Mouse (Mus musculus): ENCODE data around the gene Tdrd12.
"Not testable (repeated sequence)": the region's sequence is repeated elsewhere in the genome, so short reads cannot be mapped to it uniquely, and the experiment has no call there.

The Tdrd12 gene

DNA sequence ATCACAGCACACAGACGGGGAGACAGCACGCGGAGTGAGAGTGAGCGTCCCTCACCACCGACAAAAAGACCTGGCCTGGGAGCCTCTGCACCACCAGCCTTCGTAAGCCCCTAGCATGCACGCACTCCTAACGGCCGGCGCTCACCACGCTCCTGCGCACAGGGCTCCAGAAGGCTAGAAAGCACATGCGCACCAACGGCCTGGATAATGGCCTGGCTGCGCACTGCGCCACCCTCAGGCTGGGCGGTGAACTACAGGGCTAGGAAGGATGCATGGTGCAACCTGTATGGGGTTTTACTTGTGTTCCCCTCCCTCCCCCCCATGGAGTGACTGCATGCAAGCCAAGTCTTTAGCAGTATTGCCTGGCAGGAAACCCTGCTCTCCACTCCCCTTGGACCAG lies at the start of gene Tdrd12:
Gene Tdrd12 (minus strand): TSS at position 184 of the 400 bp plus-strand sequence.
- no peak for DNase-seq

DNA sequence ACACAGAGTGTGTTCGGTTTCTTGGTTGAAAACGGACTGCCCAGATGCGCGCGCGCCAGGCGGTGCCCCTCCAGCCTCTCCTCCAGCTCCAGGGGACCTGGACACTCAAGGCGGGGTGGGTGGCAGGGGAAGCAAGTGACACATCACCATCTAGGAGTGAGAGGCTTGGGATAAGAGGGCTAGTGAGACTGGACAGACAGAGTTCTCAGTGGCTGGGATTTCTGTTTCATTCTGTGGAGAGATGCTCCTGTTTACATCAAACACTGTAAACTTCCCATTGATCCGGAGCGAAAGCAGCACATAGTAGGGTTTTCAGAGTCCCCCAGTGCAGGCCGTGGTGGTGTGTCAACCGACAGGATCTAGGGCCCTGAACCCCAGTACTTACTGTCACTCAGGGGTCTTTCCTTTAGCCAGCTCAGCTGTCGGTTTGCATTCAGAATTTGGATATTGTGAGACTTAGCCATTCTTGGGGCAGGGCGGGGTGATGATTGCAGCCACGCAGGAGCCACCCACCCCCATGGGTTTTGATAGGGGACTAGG lies 49.4 kb upstream of the Tdrd12 start:
- DNase-seq = no peak

DNA sequence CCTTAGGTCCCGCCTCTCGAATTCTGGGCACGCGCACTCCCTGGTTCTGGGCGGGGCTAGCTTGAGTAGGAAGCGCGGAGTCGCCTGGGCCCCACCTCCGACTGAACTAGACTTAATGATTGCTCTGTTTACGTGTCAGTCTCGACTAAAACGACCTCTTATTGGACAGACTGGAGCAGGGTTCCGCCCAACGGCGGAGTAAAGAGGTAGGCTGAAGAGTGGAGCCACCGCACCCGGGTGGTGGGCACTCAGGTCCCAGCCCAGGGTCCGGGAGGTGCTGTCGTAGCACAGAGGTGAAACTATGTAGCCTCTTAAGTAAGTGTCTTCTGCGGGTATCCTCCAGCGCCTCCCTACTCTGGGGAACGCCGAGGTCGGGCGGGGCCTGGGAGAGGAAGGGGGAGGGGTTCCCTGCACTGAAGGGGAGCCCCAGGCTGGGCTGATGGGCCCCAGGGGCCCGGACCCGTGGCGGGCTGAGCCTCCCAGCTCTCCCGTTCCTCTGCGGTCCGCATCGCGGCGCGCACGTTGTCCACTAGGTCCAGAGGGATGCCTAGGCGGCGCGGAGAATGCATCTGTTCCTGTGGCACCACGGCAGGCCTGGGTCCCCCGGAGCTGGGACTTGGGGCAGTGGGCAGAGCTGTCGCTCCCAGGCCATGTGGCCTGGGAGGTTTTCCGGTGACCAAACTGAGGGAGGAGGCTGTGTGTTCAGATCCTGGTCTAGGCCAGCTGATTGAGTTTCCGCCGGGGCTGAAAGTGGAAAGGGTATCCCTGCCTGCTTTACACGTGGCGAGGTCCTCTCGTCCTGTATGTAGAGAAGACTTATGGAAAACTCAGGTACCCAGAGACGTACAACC lies 48.7 kb upstream of the Tdrd12 start, which contains the start of gene Ankrd27:
Gene Ankrd27 (plus strand): TSS at position 190 of the 851 bp plus-strand sequence.
- peak; percentile 98 for DNase-seq

DNA sequence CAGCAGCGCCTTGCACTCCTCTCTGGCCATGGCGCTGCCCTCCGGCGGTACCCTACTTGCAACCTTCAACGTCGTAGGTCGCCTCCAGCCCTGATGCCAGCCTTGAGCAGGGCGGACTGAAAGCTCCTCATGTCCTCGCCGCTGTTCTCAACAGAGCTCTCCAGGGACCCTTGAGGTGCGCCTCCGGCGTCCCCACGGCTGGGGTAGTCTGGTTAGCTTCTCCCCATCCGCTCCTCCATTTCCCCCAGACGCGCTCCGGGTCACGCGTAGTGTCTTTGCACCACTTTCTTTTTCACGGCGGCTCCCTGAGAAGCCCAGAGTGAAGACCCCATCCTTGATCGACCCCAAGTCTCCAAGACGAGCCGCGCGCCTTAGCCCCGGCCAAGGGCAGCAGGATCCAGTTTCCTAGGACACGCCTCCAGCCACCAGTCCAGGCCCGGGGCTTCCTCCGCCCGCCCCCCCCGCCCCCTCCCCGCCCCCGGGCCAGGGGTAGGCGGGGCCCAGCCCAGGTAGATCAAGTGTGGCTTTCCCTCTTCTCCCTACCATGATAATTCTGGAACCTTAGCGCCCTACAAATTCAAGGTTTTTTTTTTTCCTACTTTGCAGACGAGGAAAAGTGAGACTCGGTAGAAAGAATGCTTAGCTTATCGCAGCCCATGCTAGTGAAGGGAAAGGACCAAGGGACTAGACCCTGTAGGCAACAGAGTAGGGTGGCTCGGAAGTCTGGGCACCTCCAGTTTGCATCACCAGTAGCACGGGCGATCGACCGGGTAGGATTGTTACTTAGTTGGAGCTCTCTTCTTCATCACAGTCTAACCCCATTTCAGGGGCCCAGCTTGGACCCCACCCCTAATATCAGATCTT lies 47.9 kb upstream of the Tdrd12 start, which contains the start of gene Rgs9bp:
Gene Rgs9bp (minus strand): TSS at position 392 of the 864 bp plus-strand sequence.
- DNase-seq = peak; percentile 56

DNA sequence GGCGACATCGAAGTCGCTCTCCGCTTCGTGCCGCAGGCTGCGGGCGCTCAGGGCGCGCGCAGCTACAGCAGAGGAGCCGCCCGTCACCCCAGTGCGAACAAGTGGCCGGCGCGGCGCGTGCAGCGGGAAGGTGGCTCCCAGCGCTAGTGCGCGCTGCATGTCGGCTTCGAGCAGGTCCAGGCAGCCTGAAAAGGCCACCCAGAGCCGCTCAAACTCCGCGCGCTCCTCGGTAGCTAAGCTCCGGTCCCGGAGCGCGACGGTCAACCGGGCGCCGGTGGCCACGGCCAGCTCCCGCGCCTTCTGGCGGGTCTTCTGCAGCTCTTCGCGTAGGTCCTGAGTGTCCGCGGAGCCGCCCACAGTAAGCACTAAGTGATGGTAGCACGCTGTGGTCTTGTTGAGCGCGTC lies 47.2 kb upstream of the Tdrd12 start:
- peak; percentile 29 for DNase-seq

DNA sequence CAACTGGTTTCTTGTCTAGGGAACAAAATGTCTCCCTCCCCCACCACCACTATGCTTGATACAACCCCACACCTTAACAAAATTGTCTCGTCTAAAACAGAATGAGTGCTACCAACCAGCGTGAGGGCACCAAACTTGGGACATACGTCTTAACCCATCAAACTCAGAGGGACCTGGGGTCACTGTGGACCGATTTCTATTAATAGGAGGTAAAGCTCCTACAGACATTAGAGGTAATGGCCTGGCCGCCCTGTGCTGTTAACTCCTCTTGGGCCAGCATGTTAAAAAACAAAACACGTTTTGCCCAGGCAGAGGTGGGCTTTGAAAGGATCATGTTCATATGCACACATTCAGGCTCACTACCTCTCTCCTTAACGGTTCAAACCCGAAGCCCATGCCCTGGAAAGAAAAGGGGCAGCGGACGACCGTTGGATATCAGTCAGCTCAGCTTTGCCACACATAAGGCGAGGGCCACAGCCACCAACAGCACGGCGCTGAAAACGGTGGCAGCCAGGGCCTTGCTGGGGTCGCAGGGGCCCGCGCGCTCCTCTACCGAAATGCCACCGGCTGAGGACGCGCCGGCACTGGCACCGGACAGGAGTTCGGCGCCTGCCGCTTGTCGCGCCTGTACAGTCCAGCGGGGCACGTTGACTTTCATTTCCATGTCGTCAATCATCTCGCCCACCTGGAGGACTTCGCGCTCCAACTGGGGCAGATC lies 46.7 kb upstream of the Tdrd12 start:
- no peak for DNase-seq

DNA sequence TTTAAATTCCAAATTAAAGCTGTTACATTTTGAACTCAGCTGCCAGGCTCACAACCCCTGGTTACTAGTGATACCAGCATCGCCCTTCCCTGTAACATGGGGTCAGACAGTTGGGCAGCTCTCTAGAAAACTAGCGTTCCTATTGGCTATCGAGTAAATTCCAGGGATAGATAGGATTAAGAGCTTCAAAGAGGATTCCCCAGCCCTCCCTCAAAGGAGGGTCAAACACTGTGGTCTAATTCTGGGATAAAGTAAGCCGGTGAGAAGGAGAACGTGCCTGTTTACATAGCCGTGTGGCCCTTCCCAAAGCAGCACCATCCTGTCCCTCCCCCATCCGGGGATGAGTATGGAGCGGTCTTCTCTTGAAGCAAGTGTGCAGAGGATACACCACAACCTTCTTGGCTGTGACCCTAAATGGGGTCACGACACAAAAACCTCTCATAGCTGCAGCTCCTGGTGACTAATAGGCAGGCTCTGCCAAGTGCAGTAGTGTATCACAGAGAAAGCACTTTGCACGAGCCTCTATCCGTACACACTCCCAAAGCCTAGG lies 46.0 kb upstream of the Tdrd12 start:
- DNase-seq = no peak

DNA sequence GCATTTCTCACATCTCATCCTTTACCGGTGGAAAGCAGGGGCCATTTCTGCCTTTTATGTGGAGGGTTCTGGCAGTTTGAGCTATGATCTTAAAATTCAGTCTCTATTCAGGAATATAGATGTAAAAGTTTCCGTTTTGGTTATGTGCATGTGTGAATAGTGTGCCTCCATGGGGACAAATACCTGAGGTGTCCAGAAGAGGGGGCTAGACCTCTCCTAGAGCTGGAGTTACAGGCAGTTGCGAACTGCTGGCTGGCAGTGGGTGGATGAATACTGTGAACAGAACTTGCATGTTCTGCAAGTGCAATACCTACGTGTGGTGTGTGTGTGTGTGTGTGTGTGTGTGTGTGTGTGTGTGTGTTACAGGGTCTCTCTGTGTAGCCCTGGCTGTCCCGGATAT lies 45.2 kb upstream of the Tdrd12 start:
- DNase-seq = no peak

DNA sequence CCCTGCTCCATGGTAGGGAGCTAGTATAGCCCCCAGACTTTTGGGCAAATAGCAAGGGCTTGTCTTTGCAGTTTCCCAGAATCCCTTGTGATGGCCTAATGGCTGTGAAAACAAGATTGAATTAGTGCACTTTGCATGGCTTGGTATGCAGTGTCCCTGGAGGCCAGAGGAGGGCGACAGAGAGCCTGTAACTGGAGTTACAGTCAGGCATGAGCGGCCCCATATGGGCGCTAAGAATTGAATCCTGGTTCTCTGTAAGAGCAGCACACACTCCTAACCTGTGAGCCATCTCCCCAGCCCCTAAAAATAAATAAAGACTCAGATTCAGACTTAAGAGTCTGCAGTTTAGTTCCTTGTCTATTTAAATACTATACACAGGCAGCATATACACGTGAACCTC lies 42.3 kb upstream of the Tdrd12 start:
- DNase-seq = peak; percentile 61

DNA sequence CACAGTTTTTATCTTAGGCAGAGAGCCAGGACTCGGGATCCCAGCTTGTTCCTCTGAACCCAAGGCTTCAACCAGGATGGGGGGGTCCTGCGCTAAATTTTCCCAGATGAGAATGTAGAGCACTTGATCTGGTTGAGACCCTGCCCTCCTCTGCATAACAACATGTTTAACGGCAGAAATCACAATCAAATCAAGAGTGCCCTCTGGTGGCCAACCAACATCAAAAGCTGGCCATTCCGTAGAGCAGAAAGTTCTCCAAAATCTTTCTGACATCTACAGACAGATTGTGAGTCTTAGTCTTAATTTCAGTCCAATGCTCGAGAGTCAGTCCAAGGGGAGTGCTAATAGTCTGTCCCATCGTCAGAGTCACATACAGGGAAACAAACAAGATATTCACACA lies 33.3 kb upstream of the Tdrd12 start:
- DNase-seq = not testable (repeated sequence)

DNA sequence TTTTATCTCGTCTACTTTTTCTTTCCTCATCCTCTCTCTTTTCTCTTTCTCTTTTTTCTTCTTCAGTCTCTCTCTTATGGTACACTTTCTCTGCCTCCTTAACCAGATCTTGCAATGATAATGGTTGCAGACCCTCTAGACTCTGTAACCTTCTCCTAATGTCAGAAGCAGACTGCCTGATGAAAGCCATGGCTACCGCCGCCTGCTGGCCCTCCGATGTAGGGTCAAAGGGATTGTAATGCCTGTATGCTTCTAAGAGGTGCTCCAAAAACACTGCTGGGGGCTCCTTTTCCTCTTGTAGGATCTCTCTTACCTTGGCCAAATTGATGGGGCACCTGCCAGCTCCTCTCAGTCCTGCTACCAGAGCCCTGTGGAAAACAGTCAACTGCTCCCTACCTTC lies 32.2 kb upstream of the Tdrd12 start:
- not testable (repeated sequence) for DNase-seq

DNA sequence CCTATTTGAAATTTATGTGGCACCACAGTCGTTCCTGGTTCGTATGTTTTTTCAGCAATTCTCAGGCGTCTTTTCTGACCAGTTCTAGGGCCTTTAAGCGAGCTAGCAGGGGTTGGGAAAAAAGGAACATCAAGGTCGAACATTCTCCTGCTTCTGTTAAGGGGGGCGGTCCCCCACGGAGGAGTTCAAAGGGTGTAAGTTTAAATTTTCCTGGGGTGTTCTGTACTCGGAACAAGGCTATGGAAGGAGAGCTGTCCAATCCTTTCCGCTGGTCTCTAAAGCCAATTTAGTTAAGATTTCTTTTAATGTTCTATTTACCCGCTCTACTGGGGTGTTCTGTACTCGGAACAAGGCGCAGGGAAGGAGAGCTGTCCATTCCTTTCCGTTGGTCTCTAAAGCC lies 28.4 kb upstream of the Tdrd12 start:
- not testable (repeated sequence) for DNase-seq

DNA sequence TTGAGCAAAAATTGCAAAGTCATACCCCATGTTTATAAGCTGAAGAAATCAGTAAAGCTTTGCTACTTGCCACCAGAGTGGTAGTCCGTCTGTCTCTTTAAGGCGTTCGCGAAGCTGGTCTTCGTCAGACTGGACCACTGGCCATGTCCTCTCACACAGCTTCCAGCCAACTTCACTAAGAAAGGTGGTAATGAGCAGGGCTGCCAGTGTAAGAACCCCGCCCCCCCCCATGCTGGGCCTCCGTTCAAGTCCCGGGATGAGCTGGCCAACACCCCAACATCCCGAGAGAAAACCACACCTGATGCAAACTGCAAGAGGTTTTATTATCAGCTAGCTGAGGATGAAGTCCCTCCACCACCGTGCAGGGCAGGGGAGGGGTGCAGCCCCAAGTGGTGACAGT lies 27.3 kb upstream of the Tdrd12 start:
- DNase-seq = not testable (repeated sequence)

DNA sequence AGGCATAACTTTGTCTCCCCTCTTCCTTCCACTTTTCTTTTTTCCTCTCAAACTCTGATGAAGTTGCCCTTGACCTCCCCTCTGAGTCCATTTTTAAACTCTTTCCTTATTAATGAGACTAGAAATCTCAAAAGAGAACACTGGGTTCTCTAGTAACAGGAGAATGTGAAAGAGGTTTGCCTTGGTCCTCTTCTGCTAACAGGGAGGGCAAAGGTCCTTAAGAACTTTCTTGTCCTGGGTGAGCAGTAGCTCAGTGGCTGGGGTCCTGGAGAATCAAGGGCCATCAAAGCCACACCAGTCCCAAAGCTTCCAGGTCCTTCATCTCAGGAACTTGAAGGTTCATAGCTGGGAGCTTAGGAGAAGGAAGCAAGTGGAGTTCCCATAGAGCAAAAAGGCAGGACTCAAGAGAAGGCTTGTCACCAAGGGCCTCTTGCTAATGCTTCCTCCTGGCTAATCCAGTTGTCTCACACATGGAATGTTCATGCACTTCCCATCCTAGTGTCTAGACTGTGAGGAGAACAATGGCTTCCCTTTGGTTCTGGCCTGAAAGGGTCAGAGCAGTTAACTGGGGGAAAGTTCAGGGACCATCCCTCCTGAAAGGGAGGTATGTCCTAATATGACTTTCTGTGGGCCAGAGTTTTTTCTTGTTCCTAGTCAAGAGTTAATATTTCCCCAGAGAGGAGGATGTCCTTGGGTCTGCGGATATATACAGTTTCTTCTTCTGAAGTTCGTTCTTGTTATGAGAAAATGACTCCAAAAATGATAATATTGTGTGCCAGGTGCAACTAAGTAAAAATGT lies 26.7 kb upstream of the Tdrd12 start:
- DNase-seq = no peak

DNA sequence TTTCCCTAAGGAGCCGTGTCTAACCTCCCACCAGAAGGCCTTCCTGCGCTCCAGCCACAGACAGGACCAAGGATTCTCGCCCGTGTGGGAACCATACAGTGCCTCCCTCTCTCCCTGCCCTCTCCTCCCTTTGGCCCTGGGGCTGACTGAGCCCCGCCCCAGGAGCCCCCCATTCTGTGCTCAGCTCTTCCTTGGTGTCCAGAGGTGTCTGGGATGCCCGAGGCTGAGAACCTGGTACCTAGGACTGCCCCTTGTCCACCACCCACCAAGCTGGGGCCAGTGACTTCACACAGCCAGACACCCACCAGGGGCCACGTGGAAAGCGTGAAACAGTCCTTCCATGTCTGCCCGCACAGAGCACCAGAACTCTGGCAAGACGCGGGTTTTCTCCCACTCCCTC lies 25.5 kb upstream of the Tdrd12 start:
- DNase-seq = no peak

DNA sequence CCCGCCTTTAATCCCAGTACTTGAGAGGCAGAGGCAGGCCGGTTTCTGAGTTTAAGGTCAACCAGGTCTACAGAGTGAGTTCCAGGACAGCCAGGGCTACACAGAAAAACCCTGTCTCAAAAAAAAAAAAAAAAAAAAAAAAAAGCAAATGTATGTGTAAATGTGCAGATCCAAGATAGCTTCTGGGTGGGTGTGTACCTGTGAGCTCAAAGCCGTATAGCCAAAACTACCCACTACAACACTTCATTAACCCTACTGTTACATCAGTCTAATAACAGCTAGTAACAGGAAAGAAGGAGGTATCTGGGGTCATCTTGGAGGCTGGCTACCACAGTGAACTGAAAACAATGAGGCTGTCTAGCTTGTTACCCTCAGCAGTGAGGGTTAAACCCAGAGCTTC lies 22.3 kb upstream of the Tdrd12 start:
- DNase-seq = no peak

DNA sequence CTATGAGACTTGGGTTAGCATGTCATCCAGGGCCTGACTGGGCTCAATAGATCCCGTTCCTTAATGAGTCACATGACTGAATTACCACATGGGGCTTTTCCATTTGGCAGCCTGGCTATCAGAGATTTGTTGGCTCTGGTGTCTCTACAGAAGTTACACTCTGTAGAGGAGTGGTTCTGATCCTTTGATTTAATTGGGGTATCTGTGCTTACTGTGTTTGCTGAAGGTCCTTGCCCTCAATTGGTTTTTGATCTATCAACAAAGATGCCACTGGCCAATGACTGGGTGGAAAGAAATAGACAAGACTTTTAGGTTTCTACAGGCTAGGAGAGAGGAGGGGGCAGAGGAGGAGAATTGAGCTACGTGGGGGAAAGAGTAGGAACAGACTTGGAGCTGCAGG lies 21.1 kb upstream of the Tdrd12 start:
- no peak for DNase-seq

DNA sequence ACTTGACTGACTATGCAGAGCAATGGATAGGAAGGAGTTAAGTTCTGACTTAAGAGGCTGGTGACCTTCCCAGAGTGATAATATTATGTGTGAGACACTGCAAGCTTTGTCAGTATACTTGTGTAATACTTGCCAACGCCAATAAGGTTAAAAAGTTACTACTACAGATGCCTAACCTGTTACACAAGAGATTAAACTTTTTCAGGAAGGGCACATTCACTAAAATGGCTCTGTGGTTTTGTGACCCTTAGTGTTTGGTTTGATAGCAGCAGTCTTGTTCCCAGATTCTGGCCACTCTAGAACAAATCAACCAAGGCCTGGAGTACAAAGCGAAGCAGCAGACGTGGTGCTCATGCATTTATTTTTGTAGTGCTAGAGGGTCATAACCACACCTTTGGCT lies 20.0 kb upstream of the Tdrd12 start:
- DNase-seq = no peak

DNA sequence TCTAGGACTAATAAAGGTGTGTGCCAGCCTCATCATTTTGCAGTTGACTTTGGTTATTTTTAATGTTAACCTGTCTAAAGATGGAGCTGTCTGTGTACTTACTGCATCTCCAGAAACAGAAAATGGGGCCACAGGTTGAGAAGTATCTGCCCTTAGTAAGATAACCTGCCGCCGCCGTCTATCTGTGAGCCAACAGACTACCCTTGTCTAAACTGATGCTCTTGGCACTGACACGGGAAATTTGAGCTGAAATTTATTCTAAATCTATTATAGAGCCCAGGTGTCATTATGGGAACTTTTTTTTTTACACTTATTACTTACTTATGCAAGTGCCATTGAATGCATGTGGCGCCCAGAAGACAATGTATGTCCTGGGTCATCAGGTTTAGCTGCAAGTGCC lies 19.4 kb upstream of the Tdrd12 start:
- no peak for DNase-seq

DNA sequence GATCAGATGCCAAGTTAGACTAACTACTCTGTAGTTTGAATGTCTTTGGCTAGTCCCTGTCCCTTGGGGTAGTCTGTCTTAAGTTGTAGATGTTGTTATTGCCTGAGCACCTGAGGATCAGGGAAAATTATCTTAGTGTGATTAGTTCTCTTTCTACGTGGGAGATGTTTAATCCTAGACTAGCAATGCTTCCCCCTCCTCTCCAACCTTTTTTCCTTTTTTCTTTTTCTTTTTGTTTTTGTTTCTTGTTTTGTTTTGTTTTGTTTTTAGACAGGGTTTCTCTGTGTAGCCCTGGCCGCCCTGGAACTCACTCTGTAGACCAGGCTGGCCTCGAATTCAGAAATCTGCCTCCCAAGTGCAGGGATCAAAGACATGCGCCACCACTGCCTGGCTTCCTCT lies 18.7 kb upstream of the Tdrd12 start, which contains the start of gene Nudt19:
Gene Nudt19 (minus strand): TSS at position 100 of the 399 bp plus-strand sequence.
- no peak for DNase-seq

Measured in lung, postnatal 10 days (tissue).